Mouse (Mus musculus) liver, postnatal 0 days (tissue): ENCODE measurements around the gene Lig3.

Experiments
- CTCF ChIP-seq: sonication (generic); IDR thresholded peaks from 2 replicates; pipeline ENCODE4 v1.5.1; 2016; ENCODE audit warnings: antibody characterized with exemption, low read depth
- EP300 ChIP-seq: IDR thresholded peaks from 2 replicates; pipeline ENCODE4 v1.6.1; 2016; ENCODE audit warnings: antibody characterized with exemption, low read depth, mild to moderate bottlenecking

DNA sequence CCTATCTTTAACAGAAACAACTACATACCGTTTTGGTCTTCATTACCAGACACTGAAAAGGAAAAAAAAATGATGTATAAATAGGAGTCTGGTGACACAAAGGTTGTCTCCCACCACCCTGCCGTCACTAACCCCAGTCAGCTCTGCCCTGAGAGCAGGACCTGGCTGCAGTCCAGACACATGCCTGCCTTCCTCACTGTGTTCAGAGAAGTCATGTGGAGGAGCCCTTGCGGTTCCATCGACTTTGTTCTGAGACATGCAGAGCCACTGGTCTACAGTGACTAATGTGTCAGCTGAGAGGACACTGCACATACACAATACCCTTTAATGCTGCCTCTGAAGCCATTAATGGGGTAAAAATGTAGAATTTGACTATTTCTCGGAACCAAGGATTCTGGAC lies 27.6 kb downstream of the Lig3 start:
- TF ChIP-seq CTCF (no peak), EP300 (no peak)
